Mouse (Mus musculus) cortical plate, adult 2 months (tissue): ENCODE results near the gene Cadps2. TPM values are rescaled to one million over a fixed set of nuclear protein-coding genes. Genes with fewer than 3 reads are reported as not detected.

Source experiments
- H3K27ac ChIP-seq: fragments of 200-500 bp; 2 replicates; pipeline ENCODE4 v1.5.1; 2012; ENCODE audit warnings: low read length, control low read depth, inconsistent platforms; ENCODE audit not compliant: insufficient read depth
- H3K4me1 ChIP-seq: fragments of 200-500 bp; 2 replicates; pipeline ENCODE4 v1.6.1; 2011; ENCODE audit warnings: low read length; ENCODE audit not compliant: control insufficient read depth, insufficient read depth
- H3K4me3 ChIP-seq: fragments of 200-500 bp; 2 replicates; pipeline ENCODE4 v1.5.1; 2011; ENCODE audit warnings: mild to moderate bottlenecking, low read length, control low read depth; ENCODE audit not compliant: insufficient read depth
- CTCF ChIP-seq: fragments of 200-500 bp; IDR thresholded peaks from 2 replicates; pipeline ENCODE4 v1.5.1; 2011; ENCODE audit warnings: mild to moderate bottlenecking, control low read depth, low read length; ENCODE audit not compliant: insufficient read depth; ENCODE audit errors: extremely low read depth
- POLR2A ChIP-seq: fragments of 200-500 bp; IDR thresholded peaks from 2 replicates; pipeline ENCODE4 v1.6.1; 2011; ENCODE audit warnings: mild to moderate bottlenecking, low read length, control low read depth; ENCODE audit not compliant: insufficient read depth; ENCODE audit errors: extremely low read depth
- polyA plus RNA-seq: library from polyadenylated mRNA; depleted of rRNA; stranded (reverse); fragments of >200 nt; gene quantifications from 2 replicates; pipeline ENCODE4 v1.2.3, GENCODE M21; 2012

The Cadps2 gene
- polyA plus RNA-seq, 1 experiment, result 40.9 TPM

DNA sequence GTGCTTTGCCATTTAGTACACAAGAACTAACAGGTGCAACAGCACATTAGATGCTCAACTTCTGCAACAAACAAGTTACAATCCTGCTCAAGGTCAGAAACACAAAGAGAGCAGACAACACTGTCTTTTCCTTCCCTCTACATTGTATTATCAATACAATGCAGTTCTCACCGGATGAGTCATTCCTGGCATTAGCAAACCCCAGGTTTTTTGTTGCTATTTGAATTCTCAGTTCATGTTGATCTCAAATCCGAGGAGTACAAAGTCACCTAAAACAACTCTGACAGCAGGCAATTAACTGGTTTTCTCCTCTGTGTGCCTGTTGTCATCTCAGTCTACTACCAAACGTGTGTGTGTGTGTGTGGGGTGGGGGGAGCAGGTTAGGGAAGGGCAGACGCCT lies 483.1 kb downstream of the Cadps2 start:
- no peak overlapping the region for H3K27ac ChIP-seq
- no peak for TF ChIP-seq POLR2A
- TF ChIP-seq CTCF, result no peak
- H3K4me3 ChIP-seq, result no peak overlapping the region
- H3K4me1 ChIP-seq, result no peaks in the 10 kb centered on the region

DNA sequence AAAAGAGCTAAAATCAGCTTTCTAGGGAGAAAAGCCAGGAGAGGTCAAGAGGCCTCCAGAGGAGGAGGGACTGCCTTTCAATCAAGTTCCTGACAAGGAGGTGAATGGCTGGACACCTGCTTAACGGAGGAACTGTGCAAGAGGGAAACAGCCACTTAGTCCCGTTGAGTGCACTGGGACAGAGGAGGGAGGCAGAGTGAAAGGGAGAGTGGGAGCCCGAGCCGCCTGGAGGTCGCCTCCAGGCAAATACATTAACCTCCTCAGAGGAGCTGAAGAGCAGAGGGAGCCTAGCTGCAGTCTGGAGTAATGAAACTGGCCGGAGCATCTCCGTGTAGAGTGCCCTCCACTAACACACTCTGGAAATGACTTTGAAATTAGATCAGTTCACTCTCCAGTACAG lies 485.7 kb downstream of the Cadps2 start:
- no peak overlapping the region for H3K27ac ChIP-seq
- H3K4me3 ChIP-seq, result no peak overlapping the region
- TF ChIP-seq POLR2A (no peak), CTCF (no peak)
- no peaks in the 10 kb centered on the region for H3K4me1 ChIP-seq

DNA sequence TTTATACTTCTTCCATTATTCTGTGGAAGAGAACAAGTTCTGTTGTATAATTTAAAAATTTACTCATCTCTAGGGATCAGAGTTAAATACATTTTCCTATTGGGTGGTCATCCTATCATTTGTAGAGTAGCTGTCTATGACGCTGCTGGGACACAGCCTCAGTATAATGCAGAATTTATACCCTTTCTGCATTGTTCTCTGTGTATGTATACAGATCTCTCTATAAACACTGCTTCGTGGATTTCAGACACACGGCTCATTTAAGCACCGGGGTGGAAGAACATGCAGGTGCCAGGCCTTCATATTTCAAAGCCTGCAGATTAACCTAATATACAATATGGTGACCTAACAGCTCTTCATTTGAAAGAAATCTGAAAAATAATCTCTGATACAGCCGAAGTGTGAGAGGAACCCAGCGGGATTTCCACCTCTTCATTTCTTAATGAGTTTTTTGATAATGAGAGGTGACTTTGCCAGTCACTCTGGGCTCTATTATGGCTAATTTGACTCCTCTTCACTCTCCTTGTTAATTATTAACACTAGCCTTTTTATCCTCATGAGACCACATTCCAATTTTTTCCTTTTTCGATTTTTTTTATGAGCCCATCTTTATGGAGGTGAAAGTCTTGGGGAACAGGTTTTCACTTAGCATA lies 501.7 kb downstream of the Cadps2 start:
- H3K4me1 ChIP-seq, result no peaks in the 10 kb centered on the region
- H3K4me3 ChIP-seq, result no peak overlapping the region
- no peak for TF ChIP-seq CTCF
- TF ChIP-seq POLR2A, result no peak
- H3K27ac ChIP-seq, result no peak overlapping the region

DNA sequence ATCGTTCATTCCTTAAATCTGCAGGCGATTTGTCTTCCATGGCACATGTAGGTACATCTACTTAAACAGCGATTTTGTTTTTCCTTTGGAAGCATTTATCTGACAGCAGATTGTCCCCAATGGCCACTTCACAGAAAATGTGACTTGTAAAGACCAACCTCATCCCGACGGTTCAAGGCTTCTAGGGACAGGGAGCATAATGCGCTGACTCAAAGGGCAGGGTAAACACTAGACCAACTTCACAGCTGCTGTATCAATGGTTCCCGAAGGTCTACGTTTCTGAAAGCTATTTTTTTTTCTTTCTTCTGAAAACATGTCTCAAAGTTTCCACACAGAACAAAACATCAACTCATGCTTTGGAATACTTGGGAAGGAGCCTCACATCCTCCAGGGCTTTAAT lies 524.3 kb downstream of the Cadps2 start:
- Histone ChIP-seq H3K4me3 (no peak overlapping the region), H3K27ac (no peak overlapping the region), H3K4me1 (no peaks in the 10 kb centered on the region)
- TF ChIP-seq POLR2A (no peak), CTCF (no peak)

DNA sequence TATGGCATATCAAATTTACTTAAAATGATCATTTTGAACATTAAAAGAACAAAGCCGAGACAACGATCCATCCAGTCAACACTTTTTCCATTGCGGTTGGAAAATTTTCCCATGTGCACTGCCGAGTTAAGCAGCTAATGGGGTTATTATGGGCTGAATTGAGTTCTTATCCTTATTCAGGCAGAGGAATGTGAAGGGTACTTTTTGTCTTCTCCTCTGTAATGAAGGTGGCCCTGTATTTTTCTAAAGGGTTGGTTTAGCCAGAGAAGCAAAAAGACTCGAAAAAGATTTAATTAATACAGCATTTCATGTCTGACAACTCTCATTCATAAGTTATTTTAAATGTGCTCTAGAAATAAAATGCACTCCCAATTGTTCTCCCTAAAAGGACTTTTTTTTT lies 524.9 kb downstream of the Cadps2 start:
- Histone ChIP-seq H3K27ac (no peak overlapping the region), H3K4me1 (no peaks in the 10 kb centered on the region), H3K4me3 (no peak overlapping the region)
- TF ChIP-seq POLR2A (no peak), CTCF (no peak)

DNA sequence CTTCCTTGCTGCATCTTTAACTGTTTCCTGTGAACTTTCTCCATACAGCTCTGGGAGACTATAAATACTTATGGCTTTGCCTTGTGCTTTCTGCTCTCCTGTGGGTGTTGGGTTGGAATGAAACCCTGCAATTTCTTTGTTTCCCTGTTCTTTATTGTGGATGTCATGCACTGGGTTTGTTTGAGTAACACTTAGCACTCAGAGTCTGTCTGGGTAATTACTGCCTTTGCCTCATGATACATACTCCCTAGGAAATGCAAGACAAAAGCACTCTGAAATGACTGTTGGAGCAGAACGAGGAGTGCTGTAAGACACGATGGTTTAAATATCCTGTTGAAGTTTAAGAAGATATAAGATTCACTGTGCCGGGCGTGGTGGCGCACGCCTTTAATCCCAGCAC lies 533.2 kb downstream of the Cadps2 start:
- Histone ChIP-seq H3K27ac (no peak overlapping the region), H3K4me1 (no peaks in the 10 kb centered on the region), H3K4me3 (no peak overlapping the region)
- TF ChIP-seq POLR2A, result no peak

DNA sequence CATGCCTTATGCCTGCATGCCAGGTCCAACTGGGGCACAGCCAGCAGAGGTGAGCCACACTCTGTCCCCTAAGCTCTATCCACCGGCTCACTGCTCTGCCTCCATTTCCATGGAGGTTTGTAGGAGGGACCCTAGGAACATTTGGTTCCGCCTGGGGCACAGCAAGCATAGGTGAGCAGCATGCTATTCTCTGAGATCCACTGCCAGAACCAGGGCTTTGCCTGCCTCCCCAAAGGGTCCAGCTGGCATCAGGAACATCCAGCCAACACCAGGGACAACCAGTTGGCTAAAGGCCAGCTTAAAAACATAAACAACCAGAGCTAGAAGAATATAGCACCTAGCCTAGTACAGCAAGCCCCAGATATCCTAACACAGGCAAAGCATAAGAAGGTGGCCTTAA lies 540.6 kb downstream of the Cadps2 start:
- Histone ChIP-seq H3K4me1 (no peaks in the 10 kb centered on the region), H3K27ac (no peak overlapping the region)
- TF ChIP-seq CTCF, result no peak
- TF ChIP-seq POLR2A, result no peak

DNA sequence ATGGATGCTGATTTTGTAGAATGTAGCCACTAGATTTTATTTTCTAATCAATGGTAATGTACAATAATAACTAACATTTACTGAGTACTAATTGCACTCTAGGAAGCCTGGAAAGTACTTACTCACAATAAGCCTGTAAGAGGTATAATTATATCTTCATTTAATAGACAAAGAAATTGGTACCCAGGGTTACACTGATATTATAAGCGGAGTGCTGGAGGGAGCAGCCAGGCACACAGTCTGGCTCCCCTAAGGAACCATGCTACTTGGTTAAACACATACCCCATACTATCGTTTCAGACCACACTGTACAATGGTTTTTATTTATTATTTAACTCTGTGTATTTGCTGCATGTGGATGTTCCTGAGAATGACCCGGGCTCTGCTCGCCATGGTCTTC lies 544.5 kb downstream of the Cadps2 start:
- Histone ChIP-seq H3K4me1 (no peaks in the 10 kb centered on the region), H3K27ac (no peak overlapping the region), H3K4me3 (no peak overlapping the region)
- TF ChIP-seq POLR2A (no peak), CTCF (no peak)

More for the DNA sequence above, 540.6 kb downstream of the Cadps2 start:
- H3K4me3 ChIP-seq, result no peak overlapping the region

DNA sequence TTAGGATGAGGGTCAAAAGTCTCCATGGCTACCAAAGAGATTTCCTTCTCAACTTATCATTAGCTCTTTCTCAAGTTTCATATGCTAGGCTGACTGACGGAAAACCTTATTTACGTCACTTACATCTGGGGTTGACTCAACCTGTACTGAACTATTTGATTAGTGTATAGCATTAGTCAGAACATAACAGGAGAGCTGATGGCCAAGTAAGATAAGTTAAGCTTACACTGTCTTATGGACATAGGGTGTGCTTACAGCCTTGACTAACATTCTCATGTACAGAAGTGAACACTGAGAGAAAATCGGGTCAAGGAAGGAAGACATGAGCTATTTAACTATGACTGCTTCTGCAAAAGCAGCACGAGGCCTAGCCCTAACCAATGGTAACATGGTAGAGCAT lies 550.5 kb downstream of the Cadps2 start:
- Histone ChIP-seq H3K4me3 (no peak overlapping the region), H3K4me1 (no peaks in the 10 kb centered on the region), H3K27ac (no peak overlapping the region)
- no peak for TF ChIP-seq POLR2A
- TF ChIP-seq CTCF, result no peak

DNA sequence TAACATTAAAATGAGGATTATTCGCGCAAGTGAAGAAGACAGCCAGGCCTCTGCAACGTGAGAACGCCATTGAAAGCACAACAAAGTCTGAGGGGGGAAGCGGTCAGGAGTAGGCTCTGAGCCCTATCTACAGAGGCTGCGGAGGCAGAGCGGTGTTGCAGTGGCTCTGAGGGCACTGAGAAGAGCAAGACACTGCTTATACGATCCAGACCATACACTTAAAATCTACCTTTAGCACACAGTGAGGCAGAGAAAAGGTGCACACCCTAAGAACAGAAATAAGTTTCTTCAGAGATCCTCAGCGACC lies 557.8 kb downstream of the Cadps2 start:
- TF ChIP-seq POLR2A (no peak), CTCF (no peak)
- H3K4me3 ChIP-seq, result no peak overlapping the region

DNA sequence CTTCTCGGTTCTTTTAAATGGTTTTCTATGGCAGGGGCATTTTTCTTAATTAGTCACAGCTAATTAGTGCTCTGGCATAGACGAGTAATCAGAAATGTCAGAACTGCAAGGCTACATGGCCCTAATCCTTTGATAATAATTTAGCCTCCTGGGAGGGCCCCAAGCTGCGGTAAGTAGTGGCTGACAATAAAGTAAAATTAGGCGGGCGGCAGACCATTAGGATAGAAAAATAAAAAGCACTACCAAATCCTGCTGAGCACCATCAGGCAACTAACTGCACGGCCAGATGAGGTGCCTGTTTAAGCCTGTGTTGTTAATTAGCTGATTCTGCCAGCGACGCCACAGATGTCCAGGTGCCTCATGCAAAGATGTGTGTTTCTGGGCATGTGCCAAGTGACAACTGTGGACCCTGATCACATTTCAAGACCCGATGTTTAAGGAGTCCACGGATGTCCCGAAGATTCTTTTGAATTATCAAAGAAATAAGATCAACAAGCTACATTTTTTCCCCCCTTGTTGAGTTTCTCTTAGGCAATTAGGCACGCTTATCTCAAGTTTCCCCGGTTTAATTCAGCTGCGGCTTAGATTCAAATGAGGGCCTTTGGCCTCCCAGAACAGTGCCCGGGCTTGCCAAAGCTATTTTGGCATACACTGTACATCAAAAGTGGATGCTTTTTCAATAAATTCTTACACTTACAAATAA lies 558.3 kb downstream of the Cadps2 start:
- H3K4me3 ChIP-seq, result no peak overlapping the region
- H3K27ac ChIP-seq, result no peak overlapping the region
- H3K4me1 ChIP-seq, result no peaks in the 10 kb centered on the region
- TF ChIP-seq CTCF, result no peak
- TF ChIP-seq POLR2A, result no peak

More for the DNA sequence above, 557.8 kb downstream of the Cadps2 start:
- no peak overlapping the region for H3K27ac ChIP-seq
- H3K4me1 ChIP-seq, result no peaks in the 10 kb centered on the region
